In genomic region chr4:129877967-129878655, GRCm38 (mm10) we compare ENCODE assay signal across 1 mouse cellular context.
TF ChIP-seq lines count a peak whose summit lies in the region.

No protein-coding gene starts in this region.

TF ChIP-seq in CH12.LX, 34 proteins besides CTCF, POLR2A, EP300 and RAD21 (continued from another document):
- TF ChIP-seq USF2 (conservative IDR thresholded peaks at IDR 0.05; ENCODE audit: low read depth, low read length) (no peak), MEF2A (IDR thresholded peaks at IDR 0.05; ENCODE audit: borderline replicate concordance, low read depth, low read length) (no peak; the same call in 1 of the 2 replicates)
